Mouse (Mus musculus): ENCODE data around the gene Fam89b. TPM values are rescaled to one million over a fixed set of nuclear protein-coding genes. Genes with fewer than 3 reads are reported as not detected.

Fam89b gene
- total RNA-seq, 4 experiments from 2014 or later = 56.2 to 62.7 (median 57.0) TPM

DNA sequence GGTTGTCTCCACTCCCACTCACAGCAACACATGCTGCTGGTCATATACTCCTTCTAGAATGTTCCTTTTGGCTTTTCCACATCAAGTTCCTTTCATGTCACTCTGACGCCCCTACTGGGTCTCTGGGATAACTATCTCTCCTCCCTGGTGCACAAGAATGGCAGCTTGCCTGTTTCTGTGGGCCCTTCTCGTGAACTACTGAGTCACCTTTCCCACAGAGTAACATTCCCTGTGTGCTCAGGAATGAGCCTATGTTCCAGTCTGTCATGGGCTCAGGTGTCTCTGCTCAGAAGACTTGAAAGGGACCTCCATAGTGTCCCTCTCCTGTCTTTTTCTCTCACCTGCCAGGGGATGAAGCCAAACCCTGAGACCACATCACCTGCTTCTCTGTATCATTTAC, 10.0 kb upstream of the Fam89b start:
- DNase-seq = no peak

DNA sequence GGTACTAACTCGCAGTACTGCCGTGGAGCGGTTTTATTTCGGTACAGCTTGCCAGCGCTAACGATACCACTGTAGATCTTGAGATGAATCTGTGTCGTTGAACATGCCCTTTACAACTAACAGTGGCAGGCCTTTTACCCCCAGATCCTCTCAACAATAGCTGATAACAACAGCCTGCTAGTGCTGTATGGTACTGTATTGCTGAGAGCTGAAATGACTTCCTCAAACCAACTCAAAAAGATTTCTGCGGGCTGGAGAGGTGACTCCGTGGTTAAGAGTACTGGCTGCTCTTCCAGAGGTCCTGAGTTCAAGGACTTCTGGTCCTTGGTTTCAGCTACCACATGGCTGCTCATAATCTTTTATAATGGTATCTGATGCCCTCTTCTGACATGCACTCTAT, 4.9 kb upstream of the Fam89b start:
- no peak for DNase-seq

DNA sequence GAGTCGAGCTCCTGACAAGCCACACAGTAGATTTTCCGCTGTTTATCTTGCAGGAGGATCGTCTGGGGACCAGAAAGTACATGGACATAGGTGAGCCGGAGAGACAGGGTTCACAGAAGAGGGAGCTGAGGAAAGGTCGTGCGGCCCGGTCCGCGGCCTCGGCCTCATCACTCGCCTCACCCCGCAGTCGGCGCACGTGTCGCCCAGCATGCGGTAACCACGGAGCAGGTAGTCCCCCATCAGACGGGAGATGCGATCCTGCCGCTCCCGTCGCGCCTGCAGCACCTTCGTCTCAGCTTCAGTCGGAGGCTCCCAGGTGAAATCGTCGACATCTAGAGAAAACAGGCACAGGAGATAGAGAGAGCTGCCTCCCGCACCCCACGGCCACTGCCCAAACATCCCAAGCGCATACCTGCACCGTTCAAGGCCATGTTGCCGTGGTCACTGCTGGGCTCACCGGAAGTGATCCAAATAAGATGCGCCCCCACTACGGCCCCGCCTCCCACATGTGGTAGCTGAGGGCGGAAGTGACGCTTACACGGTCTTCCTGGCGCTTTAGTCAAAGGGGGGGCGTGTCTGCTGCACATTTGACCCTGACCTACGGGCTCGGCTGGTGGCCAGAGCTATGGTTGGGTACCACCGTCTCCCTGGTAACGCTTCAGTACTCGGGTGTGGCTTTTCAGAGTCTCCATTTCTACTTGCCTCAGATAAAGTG, 2.0 kb upstream of the Fam89b start:
- DNase-seq = peak; percentile 95

DNA sequence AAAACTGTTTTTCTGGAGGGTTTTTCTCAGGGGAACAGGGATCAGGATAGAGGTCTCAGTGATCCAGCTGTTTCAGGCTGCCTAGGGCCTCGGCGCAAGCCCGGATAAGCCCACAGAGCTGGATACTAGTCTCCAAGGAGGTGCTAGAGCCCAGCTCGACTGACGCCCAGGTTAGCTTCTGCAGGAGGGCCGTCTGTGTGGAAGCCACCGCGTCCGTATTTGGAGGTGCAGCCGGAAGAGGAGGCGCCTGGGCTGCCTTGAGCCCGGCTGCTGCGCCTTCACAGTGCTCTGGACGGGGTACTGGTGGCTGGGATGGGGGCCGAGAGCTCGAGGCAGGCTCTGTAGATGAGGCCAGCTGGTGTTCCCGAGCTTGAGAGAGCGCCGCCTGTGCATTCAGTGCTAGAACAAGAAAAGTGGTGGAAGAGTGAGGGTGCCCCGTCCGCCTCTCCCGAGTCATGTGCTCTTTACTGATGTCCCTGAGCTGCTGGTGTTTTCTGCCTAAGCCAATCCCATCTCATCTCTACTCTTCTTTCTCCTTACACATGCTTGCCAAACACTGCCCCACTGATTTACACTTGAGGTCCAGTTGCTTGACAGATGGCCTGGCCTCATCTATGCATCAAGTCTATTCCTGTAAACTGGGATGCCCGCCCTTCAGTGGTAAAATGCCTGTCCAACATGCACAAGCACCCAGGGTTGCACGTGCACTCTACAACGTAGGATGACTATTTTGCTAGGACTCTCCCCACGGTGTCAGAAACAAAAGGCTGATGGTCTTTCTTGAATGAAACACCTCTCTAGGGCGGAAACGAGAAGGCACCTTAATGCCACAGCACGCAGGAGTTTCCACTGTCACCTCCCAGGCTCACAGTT, 1.1 kb upstream of the Fam89b start:
- DNase-seq = no peak

DNA sequence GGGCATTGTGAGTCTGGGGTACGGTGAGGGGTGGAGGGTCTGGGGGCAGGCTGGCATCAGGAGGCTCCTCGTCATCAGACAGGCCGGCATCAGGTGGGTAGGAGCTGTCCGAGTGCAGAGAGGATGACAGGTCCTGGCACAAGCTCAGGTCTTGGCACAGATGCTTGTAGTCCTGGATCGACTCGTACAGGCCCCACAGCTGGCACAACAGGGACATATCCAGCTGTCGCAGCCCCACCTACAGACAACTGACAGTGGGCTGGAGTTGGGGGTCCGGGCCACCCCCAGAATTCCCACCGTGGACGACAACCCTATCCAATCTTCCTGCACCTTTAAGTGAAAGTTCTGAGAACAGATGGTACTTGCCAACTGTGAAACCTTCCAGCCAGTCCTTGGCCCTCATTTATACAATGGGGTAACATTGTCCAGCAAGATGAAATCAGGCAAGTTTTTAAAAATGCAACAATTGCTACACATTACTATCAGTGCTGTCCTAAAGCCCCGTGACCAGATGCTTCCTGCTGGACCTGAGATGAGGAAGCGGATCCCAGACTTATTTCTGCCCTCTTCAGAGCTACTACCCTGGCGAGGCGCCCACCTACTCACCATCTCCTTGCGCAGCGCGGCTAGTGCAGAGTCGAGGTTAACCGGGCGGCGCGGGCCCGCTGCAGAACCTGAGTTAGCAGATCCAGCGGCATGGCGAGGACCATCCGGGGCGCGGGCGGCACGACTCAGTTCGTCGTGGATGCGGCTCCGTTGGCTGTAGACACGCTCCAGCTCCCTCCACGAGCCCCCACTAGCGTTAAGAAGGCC, 616 bp downstream of the Fam89b start:
- no peak for DNase-seq

DNA sequence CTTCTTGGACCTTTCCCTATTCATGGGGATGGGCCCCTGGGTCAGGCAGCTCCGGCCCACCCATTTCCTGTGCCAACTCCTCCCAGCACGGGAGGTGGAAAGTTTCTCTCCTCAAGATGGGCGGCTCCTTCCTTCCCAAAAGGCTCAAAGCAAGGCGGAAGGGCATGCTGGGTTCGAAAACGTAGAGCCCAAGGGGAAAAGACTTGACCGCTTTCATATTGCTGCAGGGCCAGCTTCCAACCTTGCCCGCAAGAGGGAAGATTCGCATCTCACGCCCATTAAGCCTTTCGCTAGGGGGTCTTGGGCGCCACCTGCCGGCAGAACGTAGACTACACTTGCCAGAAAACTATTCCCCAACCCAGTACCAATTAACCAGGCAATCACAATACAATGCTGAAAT, 1.8 kb downstream of the Fam89b start:
- no peak for DNase-seq

DNA sequence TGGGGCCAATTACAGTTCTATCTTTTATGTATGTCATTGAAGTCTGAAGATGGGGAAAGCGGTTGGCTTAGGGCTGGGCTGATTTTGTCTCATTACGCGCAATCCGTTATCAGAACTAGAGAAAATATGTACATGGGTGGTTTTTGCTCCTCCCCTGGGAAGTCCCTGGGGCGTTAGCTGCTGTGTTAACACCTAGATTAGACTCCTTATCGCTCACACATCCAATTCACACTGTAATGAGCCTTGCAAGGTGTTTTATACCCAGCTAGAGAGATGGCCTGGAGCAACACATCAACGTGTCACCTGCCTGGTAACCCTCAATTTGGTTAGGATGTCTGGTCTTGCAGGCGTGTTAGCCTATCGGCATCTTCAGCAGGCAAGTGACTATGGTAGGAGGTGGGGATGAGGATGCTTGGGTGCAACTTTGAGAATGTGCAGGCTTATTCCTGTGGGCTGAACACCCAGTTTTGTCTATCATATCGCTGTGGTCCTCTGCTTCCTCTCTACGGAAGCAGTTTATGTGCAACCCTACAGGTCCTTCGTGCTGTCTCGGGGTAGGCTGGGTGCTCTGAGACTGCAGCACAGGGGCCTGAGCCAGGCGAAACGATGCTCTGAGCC, 2.4 kb downstream of the Fam89b start:
- no peak for DNase-seq

DNA sequence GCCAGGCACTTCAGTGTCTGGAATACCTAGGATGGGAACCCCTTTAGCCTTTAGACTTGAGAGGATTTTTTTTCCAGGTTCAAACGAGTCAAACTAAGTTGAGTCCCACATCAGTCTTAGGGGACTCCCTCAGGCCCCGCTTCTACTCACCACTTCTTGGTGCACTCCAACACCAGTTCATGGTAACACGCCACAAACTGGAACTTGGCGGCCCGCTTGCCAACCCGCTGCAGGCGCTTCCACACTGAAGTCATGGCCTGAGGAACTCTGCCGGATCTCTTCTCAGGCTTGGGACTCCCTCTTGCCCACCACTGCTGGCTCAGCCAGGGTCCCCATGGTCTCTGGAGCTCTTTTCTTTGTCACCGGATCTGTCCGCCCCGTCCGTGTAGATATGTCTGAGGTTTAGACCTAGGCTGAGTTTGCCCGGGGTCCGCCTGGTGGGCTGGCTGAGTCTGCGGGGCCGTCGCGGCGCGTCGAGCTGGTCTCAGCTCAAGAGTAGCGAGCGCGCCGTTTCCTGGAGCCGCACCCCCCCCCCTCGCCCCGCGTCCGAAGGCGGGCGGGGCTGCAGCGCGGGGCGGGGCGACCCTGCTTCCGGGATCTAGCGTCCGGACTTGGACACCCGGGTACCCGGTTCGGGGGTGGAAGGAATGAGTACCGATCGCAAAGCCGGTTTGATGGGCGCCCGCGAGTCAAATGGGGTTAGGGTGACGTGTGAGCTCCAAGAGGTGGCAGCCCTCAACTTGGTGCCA, 3.5 kb downstream of the Fam89b start, which contains the start of gene Ehbp1l1:
Gene Ehbp1l1 (minus strand): TSS at position 551 of the 749 bp plus-strand sequence.
- no peak for DNase-seq

DNA sequence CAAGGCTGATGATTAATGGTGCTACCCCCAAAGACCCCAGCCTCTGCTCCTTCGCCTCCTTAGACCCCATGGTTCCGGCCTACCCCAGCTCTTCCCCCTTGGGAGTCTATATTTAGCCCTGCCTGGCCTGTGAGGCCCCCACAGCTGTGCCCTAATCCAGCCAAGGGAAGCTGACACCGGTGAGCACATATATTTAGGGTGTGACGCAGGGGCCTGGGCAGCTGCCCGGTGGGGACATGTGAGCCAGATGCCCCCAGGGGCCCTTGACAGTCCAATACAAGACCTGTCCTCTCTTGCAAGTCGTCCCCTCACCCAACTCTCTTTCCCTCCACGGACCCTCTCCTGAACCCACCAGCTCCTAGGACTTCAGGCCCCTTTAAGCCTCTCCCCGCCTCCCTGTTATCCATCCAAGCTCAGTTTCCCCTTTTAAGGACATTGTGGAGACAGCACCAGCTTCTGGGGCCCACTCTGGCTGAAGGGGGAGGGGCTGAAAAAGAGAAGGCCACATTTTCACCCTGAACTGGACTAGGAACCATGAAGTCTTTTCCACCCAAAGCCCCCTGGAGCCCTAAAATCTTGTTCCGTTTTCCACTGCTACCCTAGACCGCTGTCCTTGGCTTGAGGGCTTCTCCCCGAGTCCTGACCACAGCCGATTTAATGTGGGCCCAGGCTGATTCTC, 4.3 kb downstream of the Fam89b start:
- DNase-seq = no peak

DNA sequence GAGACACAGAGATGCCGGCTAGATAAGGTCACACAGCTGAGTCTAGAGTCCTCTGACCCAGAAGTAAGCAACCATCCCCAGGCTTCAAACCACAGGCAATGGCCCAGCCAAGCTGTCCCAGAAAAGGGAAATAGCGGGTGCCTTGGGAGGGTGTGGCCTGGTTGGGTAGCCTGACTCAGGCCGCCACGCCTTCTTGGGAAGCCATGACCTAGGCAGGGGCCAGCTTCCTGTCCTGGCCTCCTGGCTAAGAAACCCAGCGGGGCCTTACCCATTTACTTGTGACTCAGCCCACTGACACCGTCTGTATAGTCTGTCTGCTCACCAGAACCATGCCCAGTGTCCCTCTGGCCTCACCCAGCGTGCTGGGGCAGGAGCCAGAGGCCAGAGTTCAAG, 4.9 kb downstream of the Fam89b start:
- DNase-seq = peak; percentile 86

DNA sequence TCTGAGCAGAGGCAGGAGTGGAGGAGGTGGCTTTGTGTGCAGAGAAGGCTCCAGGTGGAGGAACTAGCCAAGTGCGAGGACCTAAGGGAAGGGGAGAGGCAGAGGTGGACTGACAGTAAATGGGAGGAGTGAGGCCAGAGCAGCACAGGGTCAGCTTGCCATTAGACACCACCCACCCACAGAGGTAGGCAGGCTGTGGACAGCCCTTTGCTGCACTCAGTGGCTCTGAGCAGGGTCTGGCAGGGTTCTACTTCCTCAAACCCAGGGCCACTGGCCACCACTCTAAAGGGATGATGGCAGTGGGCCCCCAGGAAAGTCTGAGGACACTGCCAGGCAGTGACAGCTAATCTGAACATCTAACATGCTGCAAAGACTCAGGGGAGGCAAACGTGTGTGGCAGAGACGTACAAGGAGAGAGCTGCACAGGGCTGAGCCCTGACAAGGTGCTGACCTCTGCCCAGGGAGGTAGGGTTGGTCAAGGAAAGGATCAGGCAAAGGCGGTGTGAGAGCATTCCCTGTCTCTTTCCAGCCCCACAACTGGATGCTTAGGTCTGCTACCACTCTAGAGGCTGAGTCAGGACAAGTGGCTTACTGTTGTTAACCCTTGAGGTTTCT, 5.4 kb downstream of the Fam89b start:
- no peak for DNase-seq

DNA sequence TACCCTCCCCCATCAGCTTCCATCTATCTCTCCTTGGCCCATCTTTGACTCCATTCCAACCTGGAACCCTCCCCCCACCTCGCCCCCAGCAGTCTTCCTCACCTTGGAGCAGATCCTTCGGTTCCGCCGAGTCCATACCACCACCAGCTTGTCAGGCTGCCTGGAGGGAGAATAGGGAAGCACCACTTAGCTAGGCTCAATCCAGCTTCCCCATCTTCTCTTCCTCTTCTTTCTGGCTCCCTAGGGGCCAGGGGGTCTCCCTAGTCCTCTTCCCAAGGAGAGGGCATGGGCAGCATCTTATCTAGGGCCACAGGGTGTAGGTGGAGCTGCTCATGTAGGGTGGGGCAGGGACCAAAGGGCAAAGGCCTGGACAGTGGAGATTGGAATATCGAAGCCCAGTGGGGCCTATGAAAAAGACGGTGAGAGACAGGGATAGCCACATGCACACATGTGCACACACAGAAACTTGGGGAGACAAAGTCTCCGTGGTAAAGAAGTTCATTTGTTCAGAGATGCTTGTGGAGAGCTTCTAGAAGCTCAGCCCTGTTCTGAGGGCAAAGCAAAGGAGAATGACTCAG, 6.5 kb downstream of the Fam89b start:
- DNase-seq = no peak

DNA sequence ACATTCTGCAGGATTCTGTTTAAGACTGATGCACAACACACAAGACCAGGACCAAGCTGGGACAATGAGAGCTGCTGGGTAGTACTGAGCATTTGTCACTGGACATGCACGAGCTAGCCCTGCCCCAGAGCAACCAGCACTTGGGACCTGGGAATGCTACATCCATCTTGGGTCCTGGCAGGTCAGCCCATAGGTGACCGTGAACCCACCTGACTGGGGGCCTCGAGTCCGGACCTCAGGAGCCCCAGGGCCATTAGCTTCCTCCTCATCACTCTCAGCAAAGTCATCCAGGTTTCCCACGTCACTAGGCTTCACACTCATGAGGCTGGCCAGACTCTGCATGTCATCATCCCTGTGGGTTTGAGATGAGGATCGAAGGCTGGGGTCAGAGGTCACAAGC, 8.2 kb downstream of the Fam89b start:
- DNase-seq = no peak

DNA sequence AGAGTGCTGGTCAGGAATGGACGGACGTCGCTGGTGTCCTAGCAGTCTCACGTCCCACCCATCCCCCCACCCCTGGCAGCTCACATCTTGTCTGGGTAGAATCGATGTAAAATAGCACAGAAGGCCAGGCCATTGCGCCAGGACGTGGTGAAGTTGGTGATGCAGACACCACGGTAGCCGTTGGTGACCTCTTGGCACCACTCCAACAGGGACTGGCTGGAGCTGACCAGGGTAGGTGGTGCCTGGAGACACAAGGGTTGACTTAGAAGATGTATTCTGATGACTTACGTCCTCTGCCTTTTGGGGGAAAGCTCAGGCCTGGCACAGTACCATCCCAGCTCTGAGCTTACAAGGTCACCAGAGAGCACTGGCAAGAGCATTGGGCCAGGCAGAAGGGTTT, 12.5 kb downstream of the Fam89b start:
- no peak for DNase-seq

DNA sequence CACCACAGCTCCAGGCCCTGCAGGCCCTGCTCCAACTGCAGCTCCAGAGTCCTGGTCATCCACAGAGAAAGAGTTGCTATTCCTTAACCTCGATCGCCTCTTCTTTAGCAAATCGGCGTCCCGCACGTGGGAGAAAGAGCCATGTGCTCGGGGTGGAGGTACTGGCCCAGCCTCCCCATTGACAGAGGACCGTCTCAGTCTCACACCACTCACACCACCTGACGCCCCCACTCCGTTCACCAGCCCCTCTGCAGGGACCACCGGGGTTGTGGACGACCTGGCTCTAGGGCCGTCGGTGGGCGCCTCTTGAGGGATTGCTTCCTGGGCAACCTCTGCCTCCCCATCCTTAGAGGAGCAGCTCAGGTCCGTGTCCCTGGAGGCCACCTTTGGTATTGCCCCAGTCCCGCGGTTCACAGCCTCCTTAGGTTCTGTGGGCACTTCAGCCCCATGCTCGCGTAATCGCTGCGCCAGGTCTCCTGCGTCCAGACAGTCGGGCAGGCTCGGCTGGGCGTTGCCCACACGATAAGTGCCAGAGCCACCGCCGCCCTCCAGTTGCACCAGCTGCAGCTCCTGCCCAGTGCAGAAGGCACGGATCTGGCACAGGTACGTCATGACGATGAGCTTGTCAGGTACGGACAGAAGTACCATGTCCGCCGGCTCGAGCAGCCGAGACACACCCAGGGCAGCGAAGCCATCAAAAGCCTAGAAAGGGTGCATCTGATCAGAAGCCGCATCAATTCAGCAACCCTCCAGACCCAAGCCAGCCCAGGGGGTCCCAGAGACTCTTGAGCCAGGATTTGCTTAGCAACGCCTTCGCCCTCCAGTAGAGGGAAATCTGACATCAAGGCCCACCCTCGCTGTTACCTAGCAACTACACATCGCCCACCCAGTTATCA, 13.4 kb downstream of the Fam89b start:
- no peak for DNase-seq

DNA sequence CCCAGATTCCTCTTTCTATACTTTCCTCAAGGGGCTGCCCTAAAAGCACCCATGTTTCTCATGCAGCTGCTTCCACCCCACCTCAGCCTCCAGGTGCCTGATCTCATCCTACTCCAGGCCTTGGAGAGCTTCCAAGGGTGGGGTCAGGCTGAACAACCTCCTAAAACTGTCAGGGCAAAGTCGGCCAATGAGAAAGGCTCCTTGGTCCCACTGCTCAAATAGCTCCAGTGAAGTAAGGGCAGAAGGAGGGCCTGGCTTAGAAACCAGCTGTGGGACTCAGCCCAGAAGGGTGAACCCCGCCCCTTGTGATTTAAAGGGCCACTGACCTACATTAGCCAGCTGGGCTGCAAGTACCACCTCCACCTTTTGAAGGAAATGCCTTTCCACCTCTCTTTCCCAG, 15.7 kb downstream of the Fam89b start:
- DNase-seq = no peak

DNA sequence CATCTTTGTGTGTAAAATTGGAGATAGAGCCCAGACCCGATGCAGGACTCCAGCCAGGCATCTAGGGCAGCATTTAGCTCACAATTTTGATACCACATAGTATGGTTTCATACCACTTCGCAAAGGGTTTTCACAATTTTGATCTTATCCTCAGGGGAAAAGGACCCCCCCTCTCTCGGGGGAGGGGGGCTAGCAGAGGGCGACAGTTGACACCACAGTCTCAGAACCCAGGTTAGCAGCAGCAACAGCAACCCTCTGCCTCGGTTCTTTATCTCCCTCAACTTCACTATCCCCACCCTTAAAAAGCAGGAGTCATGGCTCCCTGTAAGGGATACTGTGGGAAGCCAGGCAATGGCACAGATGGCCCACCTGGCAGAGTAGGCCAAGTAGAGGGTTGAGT, 16.2 kb downstream of the Fam89b start:
- no peak for DNase-seq

DNA sequence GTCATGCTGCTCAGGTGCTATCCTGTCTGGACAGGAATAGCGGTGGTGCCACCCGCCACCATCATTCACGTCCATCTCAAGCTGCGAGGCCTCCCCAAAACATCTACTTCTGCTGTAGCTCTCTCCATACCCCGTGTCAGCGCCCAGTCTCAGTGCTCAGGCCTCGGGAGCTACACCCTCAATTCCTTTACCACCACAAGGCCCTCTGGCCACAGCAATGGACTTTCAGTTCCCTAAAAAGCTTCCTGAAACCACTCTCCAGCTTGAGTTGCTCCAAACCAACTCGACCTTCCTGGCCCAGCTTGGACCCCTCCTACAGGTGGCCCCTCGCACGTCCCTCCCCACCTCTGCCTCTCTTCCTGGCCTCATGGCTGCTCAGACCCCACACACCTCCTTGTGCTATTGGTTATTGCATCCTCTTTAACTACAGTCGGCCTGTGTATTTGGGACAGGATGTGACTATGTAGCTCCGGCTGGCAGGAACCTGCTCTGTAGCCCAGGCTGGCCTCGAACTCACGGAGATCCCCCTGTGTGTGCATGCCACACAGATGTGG, 17.5 kb downstream of the Fam89b start:
- DNase-seq = no peak

DNA sequence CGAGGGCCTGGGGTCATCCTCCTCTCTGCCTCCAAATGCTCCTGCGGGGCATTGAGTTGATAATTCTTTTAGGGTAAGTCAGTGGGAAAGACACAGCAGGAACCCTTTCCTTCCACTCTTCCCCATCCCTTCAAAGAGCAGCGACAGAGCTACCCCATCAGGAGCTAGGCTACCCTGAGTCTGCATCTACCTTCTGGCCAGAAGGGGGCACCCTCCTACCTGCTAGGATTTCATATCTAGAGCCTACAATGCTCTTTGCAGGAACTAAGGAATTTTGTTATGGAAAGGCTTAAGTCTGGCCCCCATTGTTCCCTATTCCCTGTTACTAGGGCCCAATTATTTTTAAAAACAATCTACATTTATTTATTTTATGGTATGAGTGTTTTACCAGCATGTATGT, 18.2 kb downstream of the Fam89b start:
- no peak for DNase-seq

Data from adrenal gland, adult 8-10 months (tissue).